Mouse (Mus musculus): ENCODE results near the gene Plk5.

DNA sequence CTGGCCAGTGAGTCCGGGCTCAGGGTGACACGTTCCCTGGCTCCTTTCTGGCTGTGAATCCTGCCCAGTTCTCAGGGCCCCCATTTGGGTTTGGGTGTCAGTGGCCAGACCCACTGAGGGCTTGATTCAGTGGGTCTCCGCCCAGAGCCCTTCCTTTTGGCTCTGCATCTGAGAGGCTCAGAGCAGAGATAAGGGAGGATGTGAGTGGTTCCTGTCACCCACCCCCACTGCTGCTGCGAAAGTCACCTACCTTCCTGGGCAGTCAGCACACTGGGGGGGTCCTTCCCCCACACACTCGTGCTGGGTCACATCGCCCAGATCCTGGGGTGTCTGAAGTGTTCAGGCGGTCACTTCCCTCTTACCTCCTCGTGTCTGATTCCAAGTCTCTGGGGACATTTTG, 3.5 kb upstream of the Plk5 start:
- no peak for TF ChIP-seq CTCF (IDR thresholded peaks at IDR 0.05; ENCODE audit: low read depth)
- no peak for TF ChIP-seq EP300 (IDR thresholded peaks at IDR 0.05; ENCODE audit: low read depth)
